Mouse (Mus musculus) thymus, adult 2 months (tissue): Measurements from ENCODE around the gene Il1rl2. TPM values are rescaled to one million over a fixed set of nuclear protein-coding genes. Genes with fewer than 3 reads are reported as not detected.
"Not testable (repeated sequence)": the region's sequence is repeated elsewhere in the genome, so short reads cannot be mapped to it uniquely, and the experiment has no call there.

ENCODE experiments used
- DNase-seq: peaks from one replicate; pipeline ENCODE4 v3.0.0; 2021
- H3K27ac ChIP-seq: fragments of 200-500 bp; 2 replicates; pipeline ENCODE4 v1.5.1; 2012; ENCODE audit warnings: low read length, control low read depth; ENCODE audit not compliant: control insufficient read depth, insufficient read depth
- H3K27me3 ChIP-seq: fragments of 200-500 bp; 2 replicates; pipeline ENCODE4 v1.6.1; 2012; ENCODE audit warnings: mild to moderate bottlenecking, low read length, moderate library complexity, mixed read lengths; ENCODE audit not compliant: control insufficient read depth, insufficient read depth
- H3K36me3 ChIP-seq: fragments of 200-500 bp; 2 replicates; pipeline ENCODE4 v1.6.1; 2012; ENCODE audit warnings: mild to moderate bottlenecking, low read length, moderate library complexity; ENCODE audit not compliant: control insufficient read depth, insufficient read depth
- H3K4me1 ChIP-seq: fragments of 200-500 bp; replicated peaks from 2 replicates; pipeline ENCODE4 v1.6.1; 2012; ENCODE audit warnings: low read length; ENCODE audit not compliant: control insufficient read depth, insufficient read depth
- H3K4me3 ChIP-seq: fragments of 200-500 bp; 2 replicates; pipeline ENCODE4 v1.5.1; 2012; ENCODE audit warnings: mild to moderate bottlenecking, low read length, control low read depth, moderate library complexity; ENCODE audit not compliant: control insufficient read depth, insufficient read depth
- CTCF ChIP-seq: fragments of 200-500 bp; IDR thresholded peaks from 2 replicates; pipeline ENCODE4 v1.5.1; 2012; ENCODE audit warnings: mild to moderate bottlenecking, control low read depth, low read length, moderate library complexity, borderline replicate concordance; ENCODE audit not compliant: control insufficient read depth, poor library complexity, insufficient read depth; ENCODE audit errors: extremely low read depth
- POLR2A ChIP-seq: fragments of 200-500 bp; IDR thresholded peaks from 2 replicates; pipeline ENCODE4 v1.6.1; 2012; ENCODE audit warnings: mild to moderate bottlenecking, low read length, control low read depth, moderate library complexity; ENCODE audit not compliant: control insufficient read depth, poor library complexity, insufficient read depth; ENCODE audit errors: extremely low read depth
- WGBS: fragments of 180-500 bp; shearing (Covaris S2); methylation state at CpG from one replicate; pipeline ENCODE4 v1.1.7; 2018; 5-methylcytosine and 5-hydroxymethylcytosine counted together
- polyA plus RNA-seq: library from polyadenylated mRNA; depleted of rRNA; stranded (reverse); fragments of >200 nt; gene quantifications from 2 replicates; pipeline ENCODE4 v1.2.3, GENCODE M21; 2012

The Il1rl2 gene
- polyA plus RNA-seq, 1 experiment, result 7.3 TPM

GRCm38 (mm10) chr1:40303179-40303866, 21.1 kb upstream of the Il1rl2 start:
- WGBS, result 93% methylated on average over 7 of the region's 7 CpGs
- H3K27ac ChIP-seq, result no peak overlapping the region
- H3K27me3 ChIP-seq, result no peaks in the 10 kb centered on the region
- DNase-seq, result no peak
- H3K36me3 ChIP-seq, result no peaks in the 10 kb centered on the region
- TF ChIP-seq POLR2A, result no peak
- TF ChIP-seq CTCF, result no peak
- H3K4me3 ChIP-seq, result no peak overlapping the region
- H3K4me1 ChIP-seq, result no peaks in the 10 kb centered on the region

- H3K4me3 ChIP-seq, DNase-seq: not testable (repeated sequence)
- 96% methylated on average over 4 of the region's 4 CpGs for WGBS
Measured at GRCm38 (mm10) chr1:40304321-40304720, 20.1 kb upstream of the Il1rl2 start.

GRCm38 (mm10) chr1:40306111-40306510, 18.3 kb upstream of the Il1rl2 start:
- 91% methylated on average over 2 of the region's 2 CpGs for WGBS
- no peaks in the 10 kb centered on the region for H3K27me3 ChIP-seq
- H3K4me3 ChIP-seq, result no peak overlapping the region
- no peak for DNase-seq
- no peaks in the 10 kb centered on the region for H3K36me3 ChIP-seq
- H3K4me1 ChIP-seq, result no peaks in the 10 kb centered on the region
- H3K27ac ChIP-seq, result no peak overlapping the region
- TF ChIP-seq POLR2A, result no peak
- no peak for TF ChIP-seq CTCF

More at GRCm38 (mm10) chr1:40304321-40304720, 20.1 kb upstream of the Il1rl2 start:
- H3K36me3 ChIP-seq, H3K27me3 ChIP-seq, H3K4me1 ChIP-seq, H3K27ac ChIP-seq: not testable (repeated sequence)

GRCm38 (mm10) chr1:40311123-40311522, 13.3 kb upstream of the Il1rl2 start:
- H3K27ac ChIP-seq, result no peak overlapping the region
- H3K4me3 ChIP-seq, result no peak overlapping the region
- peaks cover 3% of the 10 kb centered on the region; the same call in 1 of the 2 replicates for H3K4me1 ChIP-seq
- H3K27me3 ChIP-seq, result no peaks in the 10 kb centered on the region
- no peaks in the 10 kb centered on the region for H3K36me3 ChIP-seq
- TF ChIP-seq CTCF, result no peak
- TF ChIP-seq POLR2A, result no peak
- 95% methylated on average over 3 of the region's 3 CpGs for WGBS
- no peak for DNase-seq

- Histone ChIP-seq H3K27me3 (no peaks in the 10 kb centered on the region), H3K4me3 (no peak overlapping the region), H3K27ac (no peak overlapping the region), H3K4me1 (peaks cover 3% of the 10 kb centered on the region; the same call in 1 of the 2 replicates), H3K36me3 (no peaks in the 10 kb centered on the region)
- 89% methylated on average over 2 of the region's 2 CpGs for WGBS
- no peak for DNase-seq
- no peak for TF ChIP-seq POLR2A
- no peak for TF ChIP-seq CTCF
Measured at GRCm38 (mm10) chr1:40311625-40312024, 12.8 kb upstream of the Il1rl2 start.

GRCm38 (mm10) chr1:40314016-40314415, 10.4 kb upstream of the Il1rl2 start:
- no peaks in the 10 kb centered on the region for H3K36me3 ChIP-seq
- H3K27me3 ChIP-seq, result no peaks in the 10 kb centered on the region
- H3K4me3 ChIP-seq, result no peak overlapping the region
- DNase-seq, result no peak
- H3K4me1 ChIP-seq, result peaks cover 3% of the 10 kb centered on the region; the same call in 1 of the 2 replicates
- WGBS, result 86% methylated on average over 12 of the region's 12 CpGs
- no peak for TF ChIP-seq CTCF
- no peak for TF ChIP-seq POLR2A
- no peak overlapping the region for H3K27ac ChIP-seq

- 95% methylated on average over 8 of the region's 8 CpGs for WGBS
- TF ChIP-seq POLR2A (no peak), CTCF (no peak)
- no peak overlapping the region for H3K27ac ChIP-seq
Measured at GRCm38 (mm10) chr1:40317657-40318056, 6.8 kb upstream of the Il1rl2 start.

More at GRCm38 (mm10) chr1:40317657-40318056, 6.8 kb upstream of the Il1rl2 start:
- H3K4me1 ChIP-seq, result peaks cover 3% of the 10 kb centered on the region; the same call in 1 of the 2 replicates
- no peaks in the 10 kb centered on the region for H3K36me3 ChIP-seq
- no peak overlapping the region for H3K4me3 ChIP-seq
- H3K27me3 ChIP-seq, result no peaks in the 10 kb centered on the region
- DNase-seq, result no peak
